Mouse (Mus musculus): Measurements from ENCODE around the gene Pak1.
"Not testable (repeated sequence)": the region's sequence is repeated elsewhere in the genome, so short reads cannot be mapped to it uniquely, and the experiment has no call there.

Pak1 gene

DNA sequence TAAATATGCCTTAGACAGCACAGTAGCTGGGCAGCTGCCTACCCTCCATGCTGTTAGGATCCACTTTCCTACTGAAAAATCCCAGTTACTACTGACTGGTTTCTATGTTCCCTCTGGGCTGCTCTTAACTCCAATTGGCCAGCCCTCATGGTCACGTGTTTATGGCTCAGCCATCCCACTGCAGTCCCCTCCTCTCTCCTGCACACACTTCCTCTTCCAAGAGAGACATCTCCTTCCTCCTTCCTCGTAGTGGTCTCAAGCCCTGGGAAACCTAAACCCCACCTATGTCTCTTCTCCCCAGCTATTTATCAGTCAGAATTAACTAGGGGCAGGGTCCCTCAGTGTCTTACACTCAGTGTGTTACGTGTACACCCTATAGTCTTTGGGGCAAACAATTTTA, 61.2 kb downstream of the Pak1 start:
- DNase-seq (ENCODE audit: low spot score in 2 of 2) = not testable (repeated sequence)

DNA sequence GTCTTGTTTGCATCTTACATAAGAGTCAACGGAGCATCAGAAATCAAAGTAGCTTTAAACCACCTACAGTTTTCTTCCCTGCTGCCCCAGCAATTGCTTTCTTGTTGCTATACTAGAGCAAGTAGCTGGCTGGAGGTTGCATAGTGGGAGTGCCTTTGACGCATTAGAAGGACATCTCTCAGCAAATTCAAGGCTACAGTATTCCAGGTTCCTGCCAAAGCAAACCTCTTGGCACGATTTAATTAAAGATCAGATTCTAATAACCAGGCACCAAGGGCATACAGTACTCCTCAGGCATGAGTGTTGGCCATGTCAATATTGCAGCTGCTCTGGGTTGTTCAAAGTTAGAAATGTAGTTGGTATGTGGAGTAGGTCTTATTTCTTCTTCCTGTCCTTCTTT, 62.0 kb downstream of the Pak1 start:
- DNase-seq (ENCODE audit: low spot score in 2 of 2) = no peak

DNA sequence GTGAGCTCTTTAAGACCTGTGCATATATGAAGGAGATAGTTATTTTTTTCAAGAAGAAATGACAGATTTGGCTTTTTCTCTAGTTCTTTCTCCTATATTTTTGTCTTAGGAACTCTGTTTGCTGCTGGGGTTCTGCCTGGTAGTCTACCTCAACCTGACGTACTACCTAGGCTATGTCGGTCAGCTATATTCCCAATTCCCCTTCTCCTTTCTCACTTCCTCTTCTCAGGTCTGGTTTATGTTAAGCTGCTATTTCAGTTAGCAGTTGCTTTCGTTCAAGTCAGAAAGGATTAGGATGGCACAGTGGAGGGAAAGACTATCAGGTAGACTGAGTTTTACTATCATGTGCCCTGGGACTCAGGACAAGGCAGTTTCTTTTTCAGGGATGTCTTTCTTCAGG, 75.2 kb downstream of the Pak1 start:
- no peak for DNase-seq (ENCODE audit: low spot score in 2 of 2)

DNA sequence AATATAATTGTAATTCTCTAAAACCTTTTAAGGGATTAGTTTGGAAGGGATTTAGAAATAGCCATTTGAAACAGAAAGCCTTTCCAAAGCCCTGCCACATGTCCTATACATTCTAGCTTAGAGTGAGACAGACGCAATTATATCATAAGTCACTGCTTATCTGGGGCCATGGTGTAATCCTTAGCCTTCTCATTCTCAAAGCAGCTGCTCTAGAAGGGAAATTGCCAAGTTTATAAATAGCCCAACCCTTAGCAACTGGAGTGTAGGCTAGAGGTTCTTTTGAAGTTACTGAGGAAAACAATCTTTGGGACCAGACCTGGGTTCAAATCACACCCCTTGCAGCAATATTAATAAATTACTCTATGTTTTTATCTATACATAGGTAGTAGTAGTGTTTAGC, 76.2 kb downstream of the Pak1 start:
- DNase-seq (ENCODE audit: low spot score in 2 of 2) = no peak

DNA sequence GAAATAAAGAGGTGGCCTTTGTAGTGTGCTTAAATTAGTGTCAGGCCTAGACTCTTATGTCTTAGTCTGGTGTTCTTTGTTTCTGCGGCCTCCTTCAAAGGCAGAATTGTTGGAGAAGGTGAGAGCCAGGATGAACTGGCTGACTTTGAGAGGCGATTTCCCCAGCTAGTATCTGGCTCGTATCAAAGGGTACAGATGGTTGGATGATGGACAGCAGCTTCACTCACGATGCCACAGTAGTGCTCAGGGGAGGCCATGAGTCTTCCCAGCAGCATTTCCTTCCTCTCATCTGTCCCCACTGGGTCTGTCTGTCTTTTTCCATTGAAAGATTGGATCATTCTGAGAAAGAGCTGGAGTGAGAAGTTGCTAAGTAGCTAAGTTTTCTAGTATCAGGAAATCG, 79.5 kb downstream of the Pak1 start:
- DNase-seq (ENCODE audit: low spot score in 2 of 2) = no peak

DNA sequence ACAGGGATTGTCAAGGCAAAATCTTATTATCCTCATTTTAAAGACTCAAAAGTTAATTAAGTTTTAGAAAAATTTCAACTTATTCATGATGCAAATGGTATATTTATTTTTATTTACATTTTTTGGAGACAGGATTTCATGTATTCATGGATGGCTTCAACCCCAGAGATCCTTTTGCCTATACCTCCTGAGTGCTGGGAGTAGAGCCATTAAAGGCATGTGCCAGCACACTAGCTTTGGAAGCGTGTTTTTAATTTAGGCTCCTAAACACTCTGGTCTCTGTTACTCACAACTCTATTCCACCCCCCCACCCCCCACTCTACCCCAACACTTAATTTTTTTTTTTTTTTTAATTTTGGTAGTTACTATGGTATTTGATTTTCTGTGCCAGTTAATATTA, 80.4 kb downstream of the Pak1 start:
- DNase-seq (ENCODE audit: low spot score in 2 of 2) = no peak

DNA sequence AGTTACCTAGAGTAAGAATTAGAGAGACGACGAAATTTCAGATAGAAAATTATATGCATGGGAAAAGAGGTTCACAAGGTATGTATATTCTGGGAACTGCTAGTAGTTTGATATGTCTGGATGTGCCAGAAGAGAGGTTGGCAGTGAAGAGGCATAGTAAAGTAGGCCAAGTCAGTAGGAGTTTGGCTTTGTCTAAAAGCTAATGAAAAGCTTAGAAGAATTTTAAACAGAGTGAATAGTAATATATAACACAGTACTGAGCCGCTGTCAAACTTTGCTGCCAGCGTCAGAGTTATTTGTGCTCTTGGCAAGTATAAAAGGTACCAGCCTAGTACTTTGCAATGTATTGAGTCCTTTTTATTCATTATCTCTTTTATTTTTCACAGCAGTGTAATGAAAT, 84.1 kb downstream of the Pak1 start:
- DNase-seq (ENCODE audit: low spot score in 2 of 2) = no peak

DNA sequence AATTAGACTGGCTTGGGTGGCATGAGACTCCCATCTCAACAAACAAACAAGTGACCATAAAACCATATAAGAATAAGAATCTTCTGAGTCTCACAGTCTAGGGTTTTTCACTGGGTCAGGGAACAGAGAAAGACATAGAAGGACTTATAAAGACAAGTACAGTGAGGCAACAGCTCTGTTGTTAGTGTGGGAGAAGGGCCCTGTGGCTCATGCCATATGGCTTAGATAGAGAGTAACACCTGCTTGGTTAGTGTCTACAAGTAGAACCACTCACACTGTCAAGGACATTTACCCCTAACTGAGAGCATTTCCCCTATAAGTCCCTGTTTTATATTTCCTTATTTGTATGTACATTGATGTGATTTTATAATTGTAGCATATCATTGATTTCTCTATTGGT, 85.0 kb downstream of the Pak1 start:
- DNase-seq (ENCODE audit: low spot score in 2 of 2) = no peak

DNA sequence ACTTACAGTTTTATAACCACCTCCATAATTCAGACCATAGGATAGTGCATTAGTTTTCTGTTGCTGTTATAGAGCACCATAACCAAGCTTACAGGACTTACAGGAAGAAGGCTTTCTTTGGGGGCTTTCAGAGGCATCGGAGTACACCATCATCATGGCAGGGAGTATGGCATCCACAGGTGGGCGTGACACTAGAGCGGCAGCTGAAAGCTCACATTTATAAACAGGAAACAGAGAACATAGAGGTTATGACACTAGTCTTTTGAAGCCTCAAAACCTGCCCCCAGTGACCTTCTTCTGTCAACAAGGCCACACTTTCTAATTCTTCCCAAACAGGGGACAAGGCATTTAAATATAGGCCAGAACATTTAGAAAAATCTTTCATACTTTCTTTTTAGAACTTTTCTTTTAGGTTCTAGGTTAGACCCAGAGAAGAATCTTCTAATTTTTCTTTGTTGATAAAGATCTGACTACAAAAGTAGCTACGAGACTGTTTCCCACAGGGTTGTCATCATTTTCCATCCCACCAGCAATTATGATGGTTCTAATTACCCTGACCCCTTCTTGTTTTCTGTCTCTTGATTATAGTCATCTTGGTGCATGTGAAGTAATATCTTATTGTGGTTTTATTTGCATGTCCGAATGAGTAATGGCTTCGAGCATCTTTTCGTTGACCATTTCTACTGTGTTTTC, 89.7 kb downstream of the Pak1 start:
- DNase-seq (ENCODE audit: low spot score in 2 of 2) = no peak

DNA sequence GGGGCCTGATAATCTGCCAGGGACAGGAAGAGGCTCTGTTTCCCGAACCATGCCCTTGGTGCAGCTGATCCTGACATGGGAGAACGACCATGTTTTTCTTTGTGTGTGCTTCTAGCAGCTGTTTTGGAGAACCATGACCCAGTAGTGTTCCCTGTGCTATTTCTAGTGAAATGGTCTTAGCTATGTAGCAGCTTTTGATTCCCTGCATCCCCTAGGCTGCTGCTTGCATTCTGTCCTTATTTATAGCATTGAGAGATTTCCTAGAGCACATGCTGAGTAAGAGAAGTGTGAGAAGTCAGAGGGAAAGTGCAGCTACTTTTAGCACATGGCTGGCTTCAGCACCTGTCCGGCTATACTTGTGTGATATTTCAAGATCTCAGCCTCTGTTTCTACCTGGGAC, 123.3 kb downstream of the Pak1 start:
- DNase-seq (ENCODE audit: low spot score in 2 of 2) = no peak

DNA sequence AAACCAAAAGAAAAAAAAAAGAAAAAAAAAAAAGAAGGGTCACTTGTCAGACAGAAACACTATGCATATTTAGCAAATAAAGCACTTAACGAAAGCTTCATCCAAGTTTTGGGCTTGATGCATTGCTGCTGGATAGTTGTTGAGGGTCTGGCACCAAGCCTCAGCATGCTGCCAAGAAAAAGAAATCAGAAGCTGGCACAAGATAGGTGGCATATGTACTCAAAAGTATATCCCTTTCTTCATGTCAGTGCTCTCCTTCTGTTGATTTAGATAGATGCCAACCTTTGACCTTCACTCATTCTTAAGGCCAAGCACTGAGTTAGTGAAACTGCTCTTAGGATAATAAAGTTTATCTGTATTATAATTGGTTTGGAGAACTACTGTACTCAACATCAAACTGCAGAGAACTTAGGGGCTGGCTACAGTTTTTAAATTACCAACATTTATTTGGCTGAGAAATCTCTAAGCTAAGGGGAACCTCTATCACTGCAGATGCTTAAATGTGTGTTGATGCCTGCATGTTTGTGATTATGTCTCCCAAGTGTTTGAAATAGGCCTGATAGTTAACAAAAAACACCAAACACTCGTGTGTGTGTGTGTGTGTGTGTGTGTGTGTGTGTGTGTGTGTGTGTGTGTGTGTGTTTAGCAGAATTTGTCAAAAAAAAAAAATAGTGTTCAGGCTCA, 126.6 kb downstream of the Pak1 start:
- DNase-seq (ENCODE audit: low spot score in 2 of 2) = no peak

DNA sequence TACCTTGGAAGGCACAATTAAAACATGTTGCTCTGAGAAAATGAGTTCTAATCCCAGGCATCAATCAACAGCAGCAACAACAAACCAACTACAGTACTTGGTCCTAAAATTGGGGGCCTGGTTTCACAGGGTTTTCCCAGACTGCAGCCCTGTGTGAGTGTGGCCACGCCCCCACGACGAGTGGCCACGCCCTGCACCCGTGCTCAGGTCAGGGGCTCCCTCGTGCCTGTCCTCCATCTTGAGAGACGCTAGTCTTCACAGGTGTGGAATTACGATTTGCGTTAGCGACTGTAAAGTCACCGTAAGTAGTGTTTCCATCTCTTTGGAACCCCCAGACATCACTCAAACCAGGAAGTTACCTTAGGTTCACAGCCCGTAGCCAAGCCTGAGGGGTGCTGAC, 131.4 kb downstream of the Pak1 start, which contains the start of gene Gdpd4:
Gene Gdpd4, plus strand, starts transcription at position 214 of the 400 bp plus-strand sequence.
- DNase-seq (ENCODE audit: low spot score in 2 of 2) = no peak

DNA sequence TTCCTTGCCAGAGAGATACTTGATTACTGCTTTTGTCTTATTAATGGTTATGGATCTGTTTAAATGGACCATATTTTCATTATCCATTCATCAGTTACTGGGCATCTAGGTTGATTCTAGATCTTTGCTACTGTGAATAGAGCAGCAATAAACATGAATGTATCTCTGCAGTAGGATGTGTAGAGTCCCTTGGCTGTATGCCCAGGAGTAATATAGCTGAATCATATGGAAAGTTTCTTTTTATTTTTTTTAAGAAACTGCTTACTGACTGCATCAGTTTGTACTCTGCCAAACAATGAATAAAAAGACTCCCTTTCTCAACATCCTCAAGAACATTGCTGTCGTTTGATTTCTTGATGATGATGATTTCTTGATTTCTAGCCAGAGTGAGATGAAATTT, 137.5 kb downstream of the Pak1 start:
- DNase-seq (ENCODE audit: low spot score in 2 of 2) = no peak

DNA sequence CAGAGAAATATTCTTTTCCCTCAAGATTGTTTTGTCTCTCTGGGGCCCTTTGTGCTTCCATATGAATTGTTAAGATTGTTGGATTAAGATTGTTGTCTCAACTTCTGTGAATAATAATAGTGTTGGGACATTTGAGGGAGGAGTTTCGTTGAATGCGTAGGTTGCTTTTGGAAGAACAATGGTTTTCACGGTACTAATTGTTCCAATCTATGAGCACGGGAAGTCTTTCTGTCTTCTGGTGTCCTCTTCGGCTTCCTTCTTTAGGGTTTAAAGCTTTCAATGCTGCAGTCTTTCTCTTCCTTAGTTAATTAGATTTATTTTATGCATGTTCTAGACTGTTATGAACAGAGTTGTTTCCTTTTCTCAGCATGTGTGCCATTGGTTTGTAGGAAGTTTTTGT, 138.6 kb downstream of the Pak1 start:
- no peak for DNase-seq (ENCODE audit: low spot score in 2 of 2)

DNA sequence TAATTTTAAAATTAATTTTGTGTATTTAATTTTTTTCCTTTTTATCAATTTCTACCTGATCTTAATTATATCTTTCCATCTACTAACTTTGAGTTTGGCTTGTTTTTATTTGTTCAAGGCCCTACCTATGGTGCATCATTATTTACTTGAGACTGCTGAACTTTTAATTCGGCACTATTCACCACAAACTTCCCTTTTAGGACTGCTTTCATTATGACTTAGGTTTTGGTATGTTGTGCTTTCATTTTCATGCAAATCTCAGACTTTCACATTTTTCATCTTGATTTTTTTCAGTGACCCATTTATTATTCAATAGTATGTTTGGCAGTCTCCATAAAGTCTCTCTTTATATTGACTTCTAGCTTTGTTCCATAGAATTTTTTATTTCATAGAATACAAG, 156.1 kb downstream of the Pak1 start:
- no peak for DNase-seq (ENCODE audit: low spot score in 2 of 2)

Data from natural killer cell, adult 2 months (primary cell).